Mouse (Mus musculus) neural tube, embryonic 12.5 days (tissue): ENCODE measurements around the gene Umps. TPM values are rescaled to one million over a fixed set of nuclear protein-coding genes. Genes with fewer than 3 reads are reported as not detected.

Experiments
- ATAC-seq: fragments of 200-750 bp; cut with Nextera tagmentation; 2 replicates; pipeline ENCODE4 v1.8.0; 2017; ENCODE audit warnings: low read depth, mild to moderate bottlenecking, moderate TSS enrichment, moderate library complexity; ENCODE audit not compliant: low FRiP score
- H3K27ac ChIP-seq: fragments of 300-500 bp; sonication (generic); 2 replicates; pipeline ENCODE4 v1.5.1; 2016
- H3K27me3 ChIP-seq: fragments of 300-500 bp; sonication (generic); replicated peaks from 2 replicates; pipeline ENCODE4 v1.6.1; 2016; ENCODE audit warnings: mild to moderate bottlenecking
- H3K36me3 ChIP-seq: fragments of 300-500 bp; sonication (generic); 2 replicates; pipeline ENCODE4 v1.6.1; 2016; ENCODE audit warnings: mild to moderate bottlenecking
- H3K4me1 ChIP-seq: fragments of 300-500 bp; sonication (generic); 2 replicates; pipeline ENCODE4 v1.6.1; 2016
- H3K4me2 ChIP-seq: fragments of 300-500 bp; sonication (generic); replicated peaks from 2 replicates; pipeline ENCODE4 v1.6.1; 2016; ENCODE audit warnings: mild to moderate bottlenecking
- H3K4me3 ChIP-seq: fragments of 300-500 bp; sonication (generic); 2 replicates; pipeline ENCODE4 v1.5.1; 2016
- H3K9ac ChIP-seq: fragments of 300-500 bp; sonication (generic); 2 replicates; pipeline ENCODE4 v1.6.1; 2016; ENCODE audit warnings: mild to moderate bottlenecking
- H3K9me3 ChIP-seq: fragments of 300-500 bp; sonication (generic); 2 replicates; pipeline ENCODE4 v1.6.1; 2016; ENCODE audit warnings: mild to moderate bottlenecking
- WGBS: fragments of 180-500 bp; shearing (Covaris S2); methylation state at CpG from one replicate; pipeline ENCODE4 v1.1.7; 2016; 5-methylcytosine and 5-hydroxymethylcytosine counted together
- polyA plus RNA-seq: library from polyadenylated mRNA; unstranded; fragments of >200 nt; fragmentation: Nextera tagmentation; extraction: Ambion mirVana; gene quantifications from 2 replicates; pipeline ENCODE4 v1.2.1, GENCODE M21; 2016

The Umps gene
- polyA plus RNA-seq, 1 experiment from 2014 or later = 36.8 TPM

- H3K4me2 ChIP-seq = no peak overlapping the region
- no peaks in the 10 kb centered on the region for H3K36me3 ChIP-seq
Observed at GRCm38 (mm10) chr16:33923001-33923316, 43.9 kb downstream of the Umps start.

DNA sequence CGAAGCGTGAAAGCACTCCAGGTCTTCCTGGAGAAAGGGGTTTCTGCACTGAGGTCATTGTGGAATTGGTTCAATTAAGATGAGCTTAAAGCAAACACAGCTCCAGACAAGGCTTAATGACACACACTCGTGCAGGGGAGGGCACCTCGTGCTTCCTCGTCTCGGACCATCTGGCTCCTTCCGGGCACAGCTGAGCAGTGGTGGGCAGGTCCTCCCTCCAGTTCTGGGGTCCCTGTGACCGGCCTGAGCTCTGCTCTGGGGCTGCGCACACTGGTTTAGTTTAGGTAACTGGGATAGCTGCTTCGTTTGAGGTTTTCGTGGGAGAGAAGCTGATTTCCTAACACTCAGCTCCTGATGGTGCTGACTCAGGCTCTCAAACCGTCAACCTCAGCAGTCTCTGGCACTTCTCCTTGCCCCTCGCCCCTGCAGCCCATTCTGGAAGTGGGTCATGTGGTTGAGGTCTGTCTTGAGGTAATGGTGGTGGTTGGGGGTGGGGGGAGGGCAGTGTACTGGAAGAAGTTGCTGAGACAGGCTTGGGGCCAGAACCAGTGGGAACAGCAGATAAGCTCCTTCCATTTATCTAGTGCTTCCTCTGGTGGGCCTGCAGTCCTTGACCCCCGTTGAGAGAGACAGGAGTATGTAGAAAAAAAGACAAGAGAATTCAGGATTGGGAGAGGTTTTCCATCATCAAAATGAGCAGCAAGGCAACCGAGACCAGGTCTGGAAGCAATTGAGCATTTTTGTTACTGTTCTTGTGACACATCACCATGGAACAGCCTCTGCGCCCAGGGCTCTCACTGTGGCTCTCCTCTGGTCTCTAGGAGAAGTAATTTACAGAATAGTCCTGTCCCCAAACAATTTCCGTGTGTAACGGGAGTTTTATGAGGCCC lies 44.5 kb downstream of the Umps start:
- Histone ChIP-seq H3K4me2 (no peak overlapping the region), H3K27me3 (no peaks in the 10 kb centered on the region), H3K9me3 (no peaks in the 10 kb centered on the region), H3K4me1 (peaks cover 8% of the 10 kb centered on the region; the same call in 1 of the 2 replicates), H3K9ac (no peak overlapping the region), H3K4me3 (no peak overlapping the region), H3K36me3 (no peaks in the 10 kb centered on the region), H3K27ac (no peak overlapping the region)
- WGBS = 36% methylated on average over 18 of the region's 18 CpGs
- ATAC-seq = no peak

More at GRCm38 (mm10) chr16:33923001-33923316, 43.9 kb downstream of the Umps start:
- H3K27ac ChIP-seq = no peak overlapping the region
- no peak for ATAC-seq
- peaks cover 8% of the 10 kb centered on the region; the same call in 1 of the 2 replicates for H3K4me1 ChIP-seq
- H3K4me3 ChIP-seq = no peak overlapping the region
- H3K9ac ChIP-seq = no peak overlapping the region
- H3K9me3 ChIP-seq = no peaks in the 10 kb centered on the region
- no peaks in the 10 kb centered on the region for H3K27me3 ChIP-seq
- WGBS = 47% methylated on average over 5 of the region's 5 CpGs

GRCm38 (mm10) chr16:33921514-33921913 lies 45.3 kb downstream of the Umps start:
- no peaks in the 10 kb centered on the region for H3K9me3 ChIP-seq
- no peaks in the 10 kb centered on the region for H3K36me3 ChIP-seq
- WGBS = 80% methylated on average over 5 of the region's 5 CpGs
- no peak for ATAC-seq
- peaks cover 8% of the 10 kb centered on the region; the same call in 1 of the 2 replicates for H3K4me1 ChIP-seq
- no peaks in the 10 kb centered on the region for H3K27me3 ChIP-seq
- H3K27ac ChIP-seq = no peak overlapping the region
- no peak overlapping the region for H3K4me2 ChIP-seq
- H3K9ac ChIP-seq = no peak overlapping the region
- no peak overlapping the region for H3K4me3 ChIP-seq

- no peak overlapping the region for H3K9ac ChIP-seq
- H3K9me3 ChIP-seq = no peaks in the 10 kb centered on the region
- WGBS = 88% methylated on average over 5 of the region's 5 CpGs
- no peak overlapping the region for H3K4me3 ChIP-seq
- H3K36me3 ChIP-seq = no peaks in the 10 kb centered on the region
- no peaks in the 10 kb centered on the region for H3K27me3 ChIP-seq
- no peak overlapping the region for H3K4me2 ChIP-seq
- H3K27ac ChIP-seq = no peak overlapping the region
- ATAC-seq = no peak
- peaks cover 8% of the 10 kb centered on the region; the same call in 1 of the 2 replicates for H3K4me1 ChIP-seq
Observed at GRCm38 (mm10) chr16:33917926-33918325, 48.9 kb downstream of the Umps start.

- H3K9me3 ChIP-seq = no peaks in the 10 kb centered on the region
- H3K36me3 ChIP-seq = no peaks in the 10 kb centered on the region
- H3K27me3 ChIP-seq = no peaks in the 10 kb centered on the region
- H3K4me2 ChIP-seq = no peak overlapping the region
- H3K9ac ChIP-seq = no peak overlapping the region
- no peak overlapping the region for H3K27ac ChIP-seq
- ATAC-seq = no peak
- WGBS = 66% methylated on average over 5 of the region's 5 CpGs
- peaks cover 7% of the 10 kb centered on the region; the same call in 1 of the 2 replicates for H3K4me1 ChIP-seq
- H3K4me3 ChIP-seq = no peak overlapping the region
Observed at GRCm38 (mm10) chr16:33917390-33917789, 49.4 kb downstream of the Umps start.

DNA sequence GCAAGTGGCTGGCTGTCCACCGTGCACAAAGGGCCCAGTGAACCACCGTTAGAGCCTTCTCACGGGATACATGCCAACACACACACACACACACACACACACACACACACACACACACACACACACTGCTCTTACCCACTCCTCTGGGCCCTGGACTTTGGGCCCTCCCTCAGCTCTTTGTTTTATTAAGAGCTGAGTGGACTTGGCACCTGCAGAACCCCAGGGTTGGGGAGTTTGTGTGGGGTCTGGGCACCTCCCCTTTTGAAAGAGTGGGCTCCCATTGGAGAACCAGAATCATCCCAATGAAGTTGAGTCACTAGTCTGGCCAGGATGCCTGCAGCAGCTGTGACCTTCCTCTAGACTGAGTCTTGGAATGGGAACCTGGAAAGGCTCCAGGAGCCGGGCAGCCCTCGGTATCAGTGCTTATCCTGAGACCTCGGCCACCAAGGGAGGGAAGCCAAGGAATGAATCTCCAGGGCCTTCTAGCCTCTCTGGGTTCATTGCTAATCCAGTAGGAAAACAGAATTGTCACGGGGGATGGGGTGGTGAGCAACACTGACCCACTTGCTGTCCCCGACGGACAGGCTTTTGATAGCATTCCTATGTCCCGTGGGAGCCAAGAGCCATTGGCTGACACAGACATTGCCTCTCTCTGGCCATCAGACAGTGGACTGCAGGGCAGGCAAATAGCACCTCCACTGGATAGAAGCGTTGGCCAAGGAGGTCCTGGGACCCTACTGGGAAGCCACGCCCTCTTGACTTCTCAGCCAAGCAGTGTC lies 50.2 kb downstream of the Umps start:
- Histone ChIP-seq H3K27ac (no peak overlapping the region), H3K36me3 (no peaks in the 10 kb centered on the region), H3K9ac (no peak overlapping the region), H3K4me3 (no peak overlapping the region), H3K9me3 (no peaks in the 10 kb centered on the region), H3K4me1 (no peaks in the 10 kb centered on the region), H3K4me2 (no peak overlapping the region), H3K27me3 (no peaks in the 10 kb centered on the region)
- WGBS = 68% methylated on average over 12 of the region's 12 CpGs
- ATAC-seq = no peak

GRCm38 (mm10) chr16:33914997-33915396 lies 51.8 kb downstream of the Umps start:
- Histone ChIP-seq H3K4me3 (no peak overlapping the region), H3K27me3 (no peaks in the 10 kb centered on the region), H3K9me3 (no peaks in the 10 kb centered on the region), H3K27ac (no peak overlapping the region), H3K36me3 (no peaks in the 10 kb centered on the region), H3K4me1 (no peaks in the 10 kb centered on the region), H3K4me2 (no peak overlapping the region), H3K9ac (no peak overlapping the region)
- 71% methylated on average over 4 of the region's 4 CpGs for WGBS
- ATAC-seq = no peak

GRCm38 (mm10) chr16:33908239-33908638 lies 58.6 kb downstream of the Umps start:
- H3K27ac ChIP-seq = no peak overlapping the region
- H3K4me1 ChIP-seq = peaks cover 23% of the 10 kb centered on the region
- 30% methylated on average over 4 of the region's 4 CpGs for WGBS
- H3K4me2 ChIP-seq = no peak overlapping the region
- no peak overlapping the region for H3K4me3 ChIP-seq
- H3K9me3 ChIP-seq = no peaks in the 10 kb centered on the region
- ATAC-seq = peak; percentile 81
- H3K9ac ChIP-seq = no peak overlapping the region
- no peaks in the 10 kb centered on the region for H3K36me3 ChIP-seq
- no peaks in the 10 kb centered on the region for H3K27me3 ChIP-seq

Other genes starting within 250 kb of the Umps start
- gene Muc13, start 173.0 kb downstream of the Umps start, polyA plus RNA-seq = 0.06 and 0.16 TPM in 2 replicates
- gene Itgb5, start 137.4 kb downstream of the Umps start, polyA plus RNA-seq = 31.2 and 31.5 TPM in 2 replicates